Mouse (Mus musculus): ENCODE measurements around the gene Tcf7l1.

DNA sequence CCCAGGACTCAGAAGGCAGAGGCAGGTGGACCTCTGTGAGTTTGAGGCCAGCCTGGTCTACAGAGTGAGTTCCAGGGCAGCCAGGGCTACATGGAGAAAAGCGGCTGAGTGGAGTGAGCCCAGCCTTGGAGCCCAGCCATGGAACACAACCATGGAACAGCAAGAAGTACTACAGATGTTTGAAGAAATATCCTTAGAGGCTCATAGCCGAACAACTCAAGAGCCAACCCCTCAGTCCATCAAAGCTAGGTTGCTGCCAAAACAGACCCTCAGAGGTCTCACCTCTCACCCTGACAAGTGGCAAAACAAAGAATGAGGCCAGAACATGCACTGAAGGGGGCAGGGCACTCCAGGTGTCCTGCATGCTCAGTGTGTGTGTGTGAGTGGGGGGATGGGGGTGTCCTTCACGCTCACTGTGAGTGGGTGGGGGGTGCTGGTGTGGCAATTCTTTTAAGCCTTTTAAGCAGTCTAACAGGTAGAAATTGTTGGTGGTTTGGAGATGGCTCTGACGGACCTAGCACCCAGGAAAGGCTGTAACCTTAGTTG is 104.7 kb downstream of the Tcf7l1 start:
- no peak for TF ChIP-seq POLR2A (IDR thresholded peaks at IDR 0.05; ENCODE audit: borderline replicate concordance, control insufficient read depth, low read depth, low read length)
- no peak for TF ChIP-seq CTCF (IDR thresholded peaks at IDR 0.05; ENCODE audit: control insufficient read depth, insufficient read depth, low read length)

Data from bone marrow, adult 2 months (tissue).